Mouse (Mus musculus) megakaryocyte, embryonic 14.5 days (primary cell): ENCODE results near the gene Dync1i1. TPM values are rescaled to one million over a fixed set of nuclear protein-coding genes. Genes with fewer than 3 reads are reported as not detected.

ENCODE experiments used
- H3K27me3 ChIP-seq: replicated peaks from 2 replicates; pipeline ENCODE3; 2012; ENCODE audit warnings: inconsistent platforms
- H3K36me3 ChIP-seq: replicated peaks from 2 replicates; pipeline ENCODE3; 2012; ENCODE audit warnings: low read length, inconsistent platforms, mixed read lengths
- H3K4me1 ChIP-seq: 2 replicates; pipeline ENCODE4 v1.6.1; 2012; ENCODE audit warnings: inconsistent platforms
- H3K4me3 ChIP-seq: replicated peaks from 2 replicates; pipeline ENCODE3; 2012; ENCODE audit warnings: moderate library complexity, mild to moderate bottlenecking, inconsistent platforms
- H3K9me3 ChIP-seq: 2 replicates; pipeline ENCODE4 v1.6.1; 2012; ENCODE audit warnings: inconsistent platforms
- FLI1 ChIP-seq: IDR thresholded peaks from 2 replicates; pipeline ENCODE4 v1.6.1; 2012; ENCODE audit warnings: low read length, inconsistent platforms, mixed read lengths
- GATA1 ChIP-seq: IDR thresholded peaks from 3 replicates; pipeline ENCODE4 v1.6.1; 2012; ENCODE audit warnings: mixed read lengths, low read length, inconsistent platforms, borderline replicate concordance
- polyA plus RNA-seq: library from polyadenylated mRNA; stranded (reverse); fragments of >175 nt; gene quantifications from 2 replicates; pipeline ENCODE4 v1.2.3, GENCODE M21; 2012; ENCODE audit warnings: low replicate concordance; ENCODE audit not compliant: insufficient read depth

The Dync1i1 gene
- polyA plus RNA-seq, 1 experiment: 1.6 TPM

GRCm38 (mm10) chr6:5977238-5977920 is 251.9 kb downstream of the Dync1i1 start:
- no peaks in the 10 kb centered on the region for H3K27me3 ChIP-seq
- H3K4me3 ChIP-seq: no peak overlapping the region
- H3K4me1 ChIP-seq: no peaks in the 10 kb centered on the region
- no peaks in the 10 kb centered on the region for H3K36me3 ChIP-seq
- no peaks in the 10 kb centered on the region for H3K9me3 ChIP-seq
- TF ChIP-seq FLI1 (no peak), GATA1 (no peak)

GRCm38 (mm10) chr6:5991243-5991642 is 265.8 kb downstream of the Dync1i1 start:
- TF ChIP-seq GATA1: no peak
- TF ChIP-seq FLI1: no peak
- Histone ChIP-seq H3K4me3 (no peak overlapping the region), H3K9me3 (no peaks in the 10 kb centered on the region), H3K36me3 (no peaks in the 10 kb centered on the region), H3K27me3 (no peaks in the 10 kb centered on the region), H3K4me1 (no peaks in the 10 kb centered on the region)

- TF ChIP-seq GATA1 (no peak), FLI1 (no peak)
- Histone ChIP-seq H3K9me3 (no peaks in the 10 kb centered on the region), H3K27me3 (no peaks in the 10 kb centered on the region), H3K36me3 (no peaks in the 10 kb centered on the region), H3K4me1 (no peaks in the 10 kb centered on the region), H3K4me3 (no peak overlapping the region)
Measured at GRCm38 (mm10) chr6:5991817-5992755, 266.6 kb downstream of the Dync1i1 start.

- no peaks in the 10 kb centered on the region for H3K36me3 ChIP-seq
- no peaks in the 10 kb centered on the region for H3K4me1 ChIP-seq
- H3K9me3 ChIP-seq: no peaks in the 10 kb centered on the region
- no peak overlapping the region for H3K4me3 ChIP-seq
- H3K27me3 ChIP-seq: no peaks in the 10 kb centered on the region
- TF ChIP-seq FLI1 (no peak), GATA1 (no peak)
Measured at GRCm38 (mm10) chr6:5993056-5993455, 267.6 kb downstream of the Dync1i1 start.

GRCm38 (mm10) chr6:5997535-5997934 is 272.1 kb downstream of the Dync1i1 start:
- TF ChIP-seq FLI1 (no peak), GATA1 (no peak)
- no peaks in the 10 kb centered on the region for H3K4me1 ChIP-seq
- no peaks in the 10 kb centered on the region for H3K9me3 ChIP-seq
- H3K4me3 ChIP-seq: no peak overlapping the region
- H3K36me3 ChIP-seq: no peaks in the 10 kb centered on the region
- no peaks in the 10 kb centered on the region for H3K27me3 ChIP-seq

- TF ChIP-seq GATA1 (no peak), FLI1 (no peak)
Measured at GRCm38 (mm10) chr6:6002061-6002460, 276.6 kb downstream of the Dync1i1 start.

GRCm38 (mm10) chr6:6004756-6005485 is 279.5 kb downstream of the Dync1i1 start:
- Histone ChIP-seq H3K9me3 (no peaks in the 10 kb centered on the region), H3K27me3 (peaks cover 14% of the 10 kb centered on the region), H3K36me3 (no peaks in the 10 kb centered on the region), H3K4me3 (peak overlapping the region; percentile 12), H3K4me1 (peaks cover 16% of the 10 kb centered on the region)
- TF ChIP-seq GATA1 (no peak), FLI1 (no peak)

More at GRCm38 (mm10) chr6:6002061-6002460, 276.6 kb downstream of the Dync1i1 start:
- H3K9me3 ChIP-seq: no peaks in the 10 kb centered on the region
- H3K4me3 ChIP-seq: no peak overlapping the region
- no peaks in the 10 kb centered on the region for H3K36me3 ChIP-seq
- peaks cover 12% of the 10 kb centered on the region for H3K27me3 ChIP-seq
- peaks cover 16% of the 10 kb centered on the region for H3K4me1 ChIP-seq

- Histone ChIP-seq H3K4me3 (peak overlapping the region; percentile 95), H3K36me3 (no peaks in the 10 kb centered on the region), H3K4me1 (peaks cover 16% of the 10 kb centered on the region), H3K27me3 (peaks cover 16% of the 10 kb centered on the region), H3K9me3 (no peaks in the 10 kb centered on the region)
- TF ChIP-seq FLI1 (no peak), GATA1 (no peak)
Measured at GRCm38 (mm10) chr6:6005762-6006431, 280.5 kb downstream of the Dync1i1 start.

GRCm38 (mm10) chr6:6011364-6011763 is 285.9 kb downstream of the Dync1i1 start:
- H3K4me3 ChIP-seq: no peak overlapping the region
- peaks cover 6% of the 10 kb centered on the region for H3K27me3 ChIP-seq
- no peaks in the 10 kb centered on the region for H3K9me3 ChIP-seq
- H3K4me1 ChIP-seq: peaks cover 5% of the 10 kb centered on the region
- TF ChIP-seq FLI1 (no peak), GATA1 (no peak)
- no peaks in the 10 kb centered on the region for H3K36me3 ChIP-seq
